Mouse (Mus musculus) limb, embryonic 11.5 days (tissue): ENCODE results near the gene Ifne. TPM values are rescaled to one million over a fixed set of nuclear protein-coding genes. Genes with fewer than 3 reads are reported as not detected.

ENCODE experiments used
- ATAC-seq: fragments of 200-750 bp; cut with Nextera tagmentation; 2 replicates; pipeline ENCODE4 v1.8.0; 2017; ENCODE audit warnings: low read depth; ENCODE audit not compliant: insufficient number of reproducible peaks, low FRiP score, low TSS enrichment
- DNase-seq: peaks from one replicate; pipeline ENCODE4 v3.0.0-alpha.2; 2015; ENCODE audit warnings: low spot score
- H3K27ac ChIP-seq: fragments of 300-500 bp; sonication (generic); replicated peaks from 2 replicates; pipeline ENCODE4 v1.5.1; 2014; ENCODE audit warnings: low read depth, mild to moderate bottlenecking, low read length
- H3K27me3 ChIP-seq: fragments of 300-500 bp; sonication (generic); 2 replicates; pipeline ENCODE4 v1.6.1; 2014; ENCODE audit warnings: mild to moderate bottlenecking, low read length, mixed read lengths; ENCODE audit not compliant: control insufficient read depth, insufficient read depth
- H3K36me3 ChIP-seq: fragments of 300-500 bp; sonication (generic); 2 replicates; pipeline ENCODE4 v1.6.1; 2014; ENCODE audit warnings: mild to moderate bottlenecking, low read length, moderate library complexity, mixed read lengths; ENCODE audit not compliant: control insufficient read depth, insufficient read depth
- H3K4me1 ChIP-seq: fragments of 300-500 bp; sonication (generic); 2 replicates; pipeline ENCODE4 v1.6.1; 2014; ENCODE audit warnings: low read length, mixed read lengths; ENCODE audit not compliant: control insufficient read depth, insufficient read depth
- H3K4me2 ChIP-seq: fragments of 300-500 bp; sonication (generic); 2 replicates; pipeline ENCODE4 v1.6.1; 2014; ENCODE audit warnings: low read depth, mild to moderate bottlenecking, moderate library complexity; ENCODE audit not compliant: severe bottlenecking
- H3K4me3 ChIP-seq: fragments of 300-500 bp; sonication (generic); 2 replicates; pipeline ENCODE4 v1.5.1; 2014; ENCODE audit warnings: low read depth, low read length
- H3K9ac ChIP-seq: fragments of 300-500 bp; sonication (generic); 2 replicates; pipeline ENCODE4 v1.6.1; 2014; ENCODE audit warnings: mild to moderate bottlenecking, low read length
- H3K9me3 ChIP-seq: fragments of 300-500 bp; sonication (generic); 2 replicates; pipeline ENCODE4 v1.6.1; 2016; ENCODE audit warnings: low read length; ENCODE audit not compliant: control insufficient read depth
- WGBS: fragments of 180-500 bp; shearing (Covaris S2); extraction: QIAGEN DNeasy Blood & Tissue Kit; methylation state at CpG from one replicate; pipeline ENCODE4 v1.1.7; 2014; 5-methylcytosine and 5-hydroxymethylcytosine counted together
- polyA plus RNA-seq: library from polyadenylated mRNA; unstranded; fragments of >200 nt; fragmentation: Nextera tagmentation; extraction: Ambion mirVana; gene quantifications from 2 replicates; pipeline ENCODE4 v1.2.1, GENCODE M21; 2014

Ifne gene
- polyA plus RNA-seq, 1 experiment from 2014 or later: not detected

GRCm38 (mm10) chr4:88878246-88878645 is 1.8 kb downstream of the Ifne start:
- Histone ChIP-seq H3K4me1 (no peaks in the 10 kb centered on the region), H3K27ac (no peak overlapping the region), H3K27me3 (no peaks in the 10 kb centered on the region), H3K4me2 (no peak overlapping the region), H3K4me3 (no peak overlapping the region), H3K9ac (no peak overlapping the region), H3K36me3 (no peaks in the 10 kb centered on the region), H3K9me3 (no peaks in the 10 kb centered on the region)
- DNase-seq: no peak
- WGBS: 64% methylated on average over 10 of the region's 10 CpGs
- no peak for ATAC-seq

GRCm38 (mm10) chr4:88876520-88876919 is 3.5 kb downstream of the Ifne start:
- H3K27me3 ChIP-seq: no peaks in the 10 kb centered on the region
- DNase-seq: no peak
- no peaks in the 10 kb centered on the region for H3K9me3 ChIP-seq
- H3K4me2 ChIP-seq: no peak overlapping the region
- no peak overlapping the region for H3K9ac ChIP-seq
- 88% methylated on average over 4 of the region's 4 CpGs for WGBS
- no peak for ATAC-seq
- H3K27ac ChIP-seq: no peak overlapping the region
- no peaks in the 10 kb centered on the region for H3K36me3 ChIP-seq
- no peaks in the 10 kb centered on the region for H3K4me1 ChIP-seq
- H3K4me3 ChIP-seq: no peak overlapping the region

- no peaks in the 10 kb centered on the region for H3K4me1 ChIP-seq
- ATAC-seq (no peak), DNase-seq (no peak)
- H3K36me3 ChIP-seq: no peaks in the 10 kb centered on the region
- H3K9ac ChIP-seq: no peak overlapping the region
- H3K27me3 ChIP-seq: no peaks in the 10 kb centered on the region
- no peaks in the 10 kb centered on the region for H3K9me3 ChIP-seq
- H3K4me2 ChIP-seq: no peak overlapping the region
- no peak overlapping the region for H3K4me3 ChIP-seq
- no peak overlapping the region for H3K27ac ChIP-seq
- 60% methylated on average over 4 of the region's 4 CpGs for WGBS
Observed at GRCm38 (mm10) chr4:88875435-88876095, 4.4 kb downstream of the Ifne start.

- no peak overlapping the region for H3K9ac ChIP-seq
- peaks cover 3% of the 10 kb centered on the region; the same call in 1 of the 2 replicates for H3K4me1 ChIP-seq
- DNase-seq (no peak), ATAC-seq (no peak)
- H3K9me3 ChIP-seq: no peaks in the 10 kb centered on the region
- H3K4me2 ChIP-seq: no peak overlapping the region
- H3K27me3 ChIP-seq: no peaks in the 10 kb centered on the region
- no peaks in the 10 kb centered on the region for H3K36me3 ChIP-seq
- H3K27ac ChIP-seq: no peak overlapping the region
- H3K4me3 ChIP-seq: no peak overlapping the region
- WGBS: 0% methylated on average over 2 of the region's 2 CpGs
Observed at GRCm38 (mm10) chr4:88872691-88873090, 7.3 kb downstream of the Ifne start.

- peak overlapping the region; percentile 48 for H3K4me3 ChIP-seq
- peak overlapping the region; percentile 89 for H3K4me2 ChIP-seq
- H3K9me3 ChIP-seq: no peaks in the 10 kb centered on the region
- 10% methylated on average over 31 of the region's 31 CpGs for WGBS
- DNase-seq (peak; percentile 56), ATAC-seq (peak; percentile 65)
- H3K27ac ChIP-seq: no peak overlapping the region
- peaks cover 2% of the 10 kb centered on the region; the same call in 1 of the 2 replicates for H3K27me3 ChIP-seq
- peak overlapping the region; percentile 40; the same call in 1 of the 2 replicates for H3K9ac ChIP-seq
- no peaks in the 10 kb centered on the region for H3K36me3 ChIP-seq
- H3K4me1 ChIP-seq: peaks cover 3% of the 10 kb centered on the region; the same call in 1 of the 2 replicates
Observed at GRCm38 (mm10) chr4:88867926-88868911, 11.8 kb downstream of the Ifne start.

- Histone ChIP-seq H3K4me1 (peaks cover 3% of the 10 kb centered on the region; the same call in 1 of the 2 replicates), H3K4me2 (peak overlapping the region; percentile 89), H3K9ac (no peak overlapping the region; the same call in 1 of the 2 replicates), H3K27ac (no peak overlapping the region), H3K36me3 (no peaks in the 10 kb centered on the region), H3K27me3 (peaks cover 2% of the 10 kb centered on the region; the same call in 1 of the 2 replicates), H3K4me3 (peak overlapping the region; percentile 48; the same call in 1 of the 2 replicates), H3K9me3 (no peaks in the 10 kb centered on the region)
- no peak for ATAC-seq
- WGBS: 3% methylated on average over 8 of the region's 8 CpGs
- DNase-seq: peak; percentile 87
Observed at GRCm38 (mm10) chr4:88867366-88867925, 12.6 kb downstream of the Ifne start.

- peaks cover 2% of the 10 kb centered on the region; the same call in 1 of the 2 replicates for H3K27me3 ChIP-seq
- ATAC-seq (no peak), DNase-seq (no peak)
- H3K4me2 ChIP-seq: no peak overlapping the region
- H3K9ac ChIP-seq: no peak overlapping the region
- no peaks in the 10 kb centered on the region for H3K36me3 ChIP-seq
- 44% methylated on average over 6 of the region's 6 CpGs for WGBS
- no peaks in the 10 kb centered on the region for H3K9me3 ChIP-seq
- H3K4me3 ChIP-seq: no peak overlapping the region
- no peak overlapping the region for H3K27ac ChIP-seq
- H3K4me1 ChIP-seq: peaks cover 3% of the 10 kb centered on the region; the same call in 1 of the 2 replicates
Observed at GRCm38 (mm10) chr4:88865011-88865569, 14.9 kb downstream of the Ifne start.

GRCm38 (mm10) chr4:88864599-88864998 is 15.4 kb downstream of the Ifne start:
- Histone ChIP-seq H3K27me3 (peaks cover 2% of the 10 kb centered on the region; the same call in 1 of the 2 replicates), H3K9me3 (no peaks in the 10 kb centered on the region), H3K4me3 (no peak overlapping the region), H3K4me2 (no peak overlapping the region), H3K9ac (no peak overlapping the region), H3K27ac (no peak overlapping the region), H3K36me3 (no peaks in the 10 kb centered on the region), H3K4me1 (peaks cover 3% of the 10 kb centered on the region; the same call in 1 of the 2 replicates)
- WGBS: 65% methylated on average over 9 of the region's 9 CpGs
- ATAC-seq: no peak
- DNase-seq: no peak
